Mouse (Mus musculus) hindbrain, embryonic 16.5 days (tissue): ENCODE results near the gene Mast4. TPM values are rescaled to one million over a fixed set of nuclear protein-coding genes. Genes with fewer than 3 reads are reported as not detected.
A peak's percentile ranks its signal among the peaks of the same experiment; 100 is the strongest.

Experiments used
- ATAC-seq: fragments of 200-750 bp; cut with Nextera tagmentation; 2 replicates; pipeline ENCODE4 v1.8.0; 2017; ENCODE audit warnings: moderate TSS enrichment, moderate library complexity
- H3K27ac ChIP-seq: fragments of 300-500 bp; sonication (generic); 2 replicates; pipeline ENCODE4 v1.5.1; 2014; ENCODE audit warnings: low read depth, mild to moderate bottlenecking, control low read depth, low read length, moderate library complexity
- H3K27me3 ChIP-seq: fragments of 300-500 bp; sonication (generic); replicated peaks from 2 replicates; pipeline ENCODE4 v1.6.1; 2014; ENCODE audit warnings: low read length; ENCODE audit not compliant: control insufficient read depth, insufficient read depth
- H3K36me3 ChIP-seq: fragments of 300-500 bp; sonication (generic); 2 replicates; pipeline ENCODE4 v1.6.1; 2014; ENCODE audit warnings: mild to moderate bottlenecking, low read length, moderate library complexity, mixed read lengths; ENCODE audit not compliant: control insufficient read depth, insufficient read depth
- H3K4me1 ChIP-seq: fragments of 300-500 bp; sonication (generic); 2 replicates; pipeline ENCODE4 v1.6.1; 2014; ENCODE audit warnings: low read depth, low read length; ENCODE audit not compliant: control insufficient read depth, insufficient read depth
- H3K4me2 ChIP-seq: fragments of 300-500 bp; sonication (generic); 2 replicates; pipeline ENCODE4 v1.6.1; 2014; ENCODE audit warnings: mild to moderate bottlenecking, low read length, control low read depth, moderate library complexity
- H3K4me3 ChIP-seq: fragments of 300-500 bp; sonication (generic); 2 replicates; pipeline ENCODE4 v1.5.1; 2014; ENCODE audit warnings: mild to moderate bottlenecking, low read length, control low read depth, moderate library complexity
- H3K9ac ChIP-seq: fragments of 300-500 bp; sonication (generic); 2 replicates; pipeline ENCODE4 v1.6.1; 2014; ENCODE audit warnings: low read depth, mild to moderate bottlenecking, control low read depth, low read length, moderate library complexity
- H3K9me3 ChIP-seq: fragments of 300-500 bp; sonication (generic); 2 replicates; pipeline ENCODE4 v1.6.1; 2014; ENCODE audit warnings: mild to moderate bottlenecking, low read length, moderate library complexity; ENCODE audit not compliant: control insufficient read depth
- WGBS: fragments of 180-500 bp; shearing (Covaris S2); extraction: QIAGEN DNeasy Blood & Tissue Kit; methylation state at CpG from one replicate; pipeline ENCODE4 v1.1.7; 2014; 5-methylcytosine and 5-hydroxymethylcytosine counted together
- polyA plus RNA-seq: library from polyadenylated mRNA; unstranded; fragments of >200 nt; fragmentation: Nextera tagmentation; extraction: Ambion mirVana; gene quantifications from 2 replicates; pipeline ENCODE4 v1.2.1, GENCODE M21; 2015

The Mast4 gene
- polyA plus RNA-seq, 1 experiment from 2014 or later, result 24.6 TPM

DNA sequence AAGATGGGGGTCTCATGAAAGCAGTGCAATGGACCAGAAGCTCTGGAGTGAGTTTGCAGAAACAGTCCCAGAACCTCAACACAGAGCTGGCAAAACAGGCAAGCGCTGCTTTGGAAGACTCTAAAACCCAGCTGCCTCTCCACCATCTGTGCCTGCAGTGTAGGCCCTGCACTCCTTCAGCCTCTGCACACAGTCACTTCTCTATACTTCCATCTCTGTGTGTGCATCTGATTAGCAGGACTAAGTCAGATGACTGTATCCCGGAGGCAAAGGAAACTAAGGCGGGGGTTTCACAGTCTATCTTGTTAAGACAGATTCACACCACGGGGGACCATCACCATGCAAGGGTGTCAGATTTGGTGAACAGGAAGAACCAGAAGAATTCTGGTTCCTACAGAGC is 6.7 kb upstream of the Mast4 start:
- H3K4me2 ChIP-seq, result no peak overlapping the region
- WGBS, result 88% methylated on average over 4 of the region's 4 CpGs
- no peak overlapping the region for H3K4me3 ChIP-seq
- no peaks in the 10 kb centered on the region for H3K36me3 ChIP-seq
- peaks cover 3% of the 10 kb centered on the region for H3K27me3 ChIP-seq
- no peaks in the 10 kb centered on the region for H3K4me1 ChIP-seq
- no peak for ATAC-seq
- H3K9me3 ChIP-seq, result no peaks in the 10 kb centered on the region
- H3K9ac ChIP-seq, result no peak overlapping the region
- H3K27ac ChIP-seq, result no peak overlapping the region

DNA sequence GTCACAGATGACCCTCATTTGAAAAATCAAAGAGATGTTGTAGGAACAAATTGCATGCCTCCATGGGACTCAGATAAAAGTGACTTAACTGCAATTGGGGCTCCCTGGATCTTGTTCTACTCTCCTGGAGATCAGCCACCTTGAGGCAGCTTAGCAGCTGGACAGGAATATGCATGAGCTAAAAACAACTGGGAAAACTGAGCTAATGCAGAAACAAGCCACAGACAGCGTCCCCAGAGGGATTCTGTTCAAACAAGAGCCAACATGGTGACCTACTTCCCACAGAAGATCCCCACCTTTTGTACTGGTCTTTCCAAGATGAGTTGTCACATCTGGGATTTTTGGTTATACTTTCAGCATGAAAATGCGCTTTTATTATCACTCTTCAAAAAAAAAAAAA is 4.3 kb upstream of the Mast4 start:
- H3K27me3 ChIP-seq, result peaks cover 6% of the 10 kb centered on the region
- no peak for ATAC-seq
- H3K27ac ChIP-seq, result no peak overlapping the region
- H3K36me3 ChIP-seq, result no peaks in the 10 kb centered on the region
- H3K4me3 ChIP-seq, result no peak overlapping the region
- H3K4me1 ChIP-seq, result peaks cover 11% of the 10 kb centered on the region
- no peaks in the 10 kb centered on the region for H3K9me3 ChIP-seq
- no peak overlapping the region for H3K4me2 ChIP-seq
- WGBS, result 87% methylated on average over 2 of the region's 2 CpGs
- H3K9ac ChIP-seq, result no peak overlapping the region

DNA sequence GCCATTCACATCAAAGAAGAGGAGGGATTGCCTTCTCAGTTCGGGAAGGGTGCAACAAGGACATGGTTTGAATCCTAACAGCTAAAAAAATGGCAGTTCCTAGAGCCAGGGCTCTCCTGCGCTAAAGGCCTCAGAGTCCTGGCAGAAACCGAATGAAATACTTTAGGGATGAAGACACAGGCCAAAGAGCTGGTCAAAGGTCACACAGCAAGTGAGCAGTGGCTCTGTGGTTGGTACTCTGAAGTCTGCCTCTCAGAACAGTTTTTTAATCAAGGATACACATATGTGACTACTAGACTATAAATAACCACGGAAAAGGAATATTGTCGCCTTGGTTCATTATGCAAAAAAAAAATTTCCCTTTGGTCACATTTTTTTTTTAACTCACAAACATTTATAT is 1.9 kb upstream of the Mast4 start:
- Histone ChIP-seq H3K9me3 (no peaks in the 10 kb centered on the region), H3K4me3 (no peak overlapping the region), H3K4me2 (no peak overlapping the region), H3K9ac (no peak overlapping the region), H3K36me3 (no peaks in the 10 kb centered on the region), H3K4me1 (peaks cover 16% of the 10 kb centered on the region), H3K27me3 (peaks cover 10% of the 10 kb centered on the region), H3K27ac (no peak overlapping the region)
- WGBS, result 24% methylated on average over 5 of the region's 5 CpGs
- no peak for ATAC-seq

DNA sequence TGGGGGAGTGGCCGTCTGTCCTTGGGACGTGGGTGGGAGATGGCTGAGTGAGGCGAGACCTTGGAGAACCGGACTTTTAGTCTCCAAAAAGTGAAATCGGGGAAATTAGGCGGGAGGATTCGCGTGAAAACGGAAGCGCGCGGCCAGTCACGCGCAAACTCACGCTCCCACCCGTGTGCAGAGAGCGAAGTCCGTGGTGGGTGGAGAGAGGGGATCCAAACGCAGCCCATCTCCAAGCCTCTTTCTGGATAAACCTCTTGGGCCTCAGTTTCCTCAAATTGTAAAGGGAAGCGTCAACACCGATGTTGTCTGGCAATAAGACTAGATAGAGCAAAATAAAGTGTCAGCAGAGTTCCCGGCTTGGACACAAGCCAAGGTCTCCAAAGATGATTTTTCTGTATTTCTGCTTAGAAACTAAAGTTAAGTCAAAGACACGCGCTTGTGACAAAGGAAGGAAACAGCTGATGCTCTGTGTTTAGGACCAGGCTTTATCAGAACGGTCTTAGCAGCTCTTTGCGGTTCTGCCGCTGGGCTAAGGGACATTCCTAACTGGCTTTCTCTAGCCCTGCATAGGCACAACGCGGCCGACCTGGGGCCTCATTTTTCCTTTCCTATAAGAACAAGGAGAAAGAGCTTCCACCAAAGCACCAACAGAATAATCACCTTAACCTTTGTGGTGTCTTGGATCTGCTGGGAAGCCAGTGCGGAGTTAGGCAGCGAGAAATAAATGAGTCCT is 594 bp upstream of the Mast4 start:
- Histone ChIP-seq H3K27ac (no peak overlapping the region), H3K9me3 (no peaks in the 10 kb centered on the region), H3K27me3 (peaks cover 10% of the 10 kb centered on the region), H3K9ac (peak overlapping the region; percentile 74), H3K4me1 (peaks cover 16% of the 10 kb centered on the region), H3K4me2 (peak overlapping the region; percentile 99), H3K4me3 (peak overlapping the region; percentile 87), H3K36me3 (no peaks in the 10 kb centered on the region)
- 2% methylated on average over 32 of the region's 32 CpGs for WGBS
- no peak; the same call in none of the 2 replicates for ATAC-seq

DNA sequence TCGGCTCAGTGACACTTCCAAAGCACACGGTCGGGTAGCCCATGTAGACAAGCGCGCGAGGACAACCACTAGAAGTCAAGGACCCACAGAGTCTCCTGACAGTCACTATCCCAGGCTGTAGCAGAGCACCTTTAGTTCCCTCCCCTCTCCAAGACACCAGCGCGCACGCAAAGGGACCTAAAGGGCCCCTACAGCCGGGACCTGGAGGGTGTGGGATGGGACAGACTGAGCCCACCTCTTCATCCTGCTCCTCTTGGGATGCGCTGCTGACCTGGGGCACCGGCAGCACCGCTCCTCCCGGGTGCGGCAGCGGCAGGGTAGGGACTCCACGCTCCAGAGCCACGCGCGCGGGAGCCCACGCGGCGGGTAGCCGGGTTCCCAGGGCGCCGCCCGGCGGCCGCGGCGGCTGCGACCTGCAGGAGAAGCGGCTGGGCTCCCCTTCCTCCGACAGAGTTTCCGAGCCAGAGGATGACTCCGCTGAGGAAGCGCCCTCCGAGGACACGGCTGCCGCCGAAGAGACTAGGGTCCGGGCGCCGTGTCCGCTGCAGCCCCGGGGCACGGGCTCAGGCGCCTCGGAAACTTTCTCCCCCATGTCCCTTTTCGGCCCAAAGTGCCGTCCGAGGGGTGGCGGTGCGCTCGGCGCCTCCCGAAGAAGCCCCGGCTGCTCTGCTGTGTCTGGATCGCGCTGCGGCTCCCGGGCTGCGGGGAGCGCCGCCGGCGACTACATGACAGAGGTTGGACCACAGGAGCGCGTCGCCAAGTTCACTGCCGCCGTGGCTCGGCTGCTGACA is 501 bp downstream of the Mast4 start:
- Histone ChIP-seq H3K9ac (peak overlapping the region; percentile 74), H3K4me2 (peak overlapping the region; percentile 99), H3K27ac (no peak overlapping the region; the same call in 1 of the 2 replicates), H3K4me1 (peaks cover 16% of the 10 kb centered on the region), H3K36me3 (no peaks in the 10 kb centered on the region), H3K4me3 (peak overlapping the region; percentile 87), H3K27me3 (peaks cover 10% of the 10 kb centered on the region), H3K9me3 (no peaks in the 10 kb centered on the region)
- peak; percentile 84 for ATAC-seq
- WGBS, result under 1% methylated on average over 59 of the region's 74 CpGs

DNA sequence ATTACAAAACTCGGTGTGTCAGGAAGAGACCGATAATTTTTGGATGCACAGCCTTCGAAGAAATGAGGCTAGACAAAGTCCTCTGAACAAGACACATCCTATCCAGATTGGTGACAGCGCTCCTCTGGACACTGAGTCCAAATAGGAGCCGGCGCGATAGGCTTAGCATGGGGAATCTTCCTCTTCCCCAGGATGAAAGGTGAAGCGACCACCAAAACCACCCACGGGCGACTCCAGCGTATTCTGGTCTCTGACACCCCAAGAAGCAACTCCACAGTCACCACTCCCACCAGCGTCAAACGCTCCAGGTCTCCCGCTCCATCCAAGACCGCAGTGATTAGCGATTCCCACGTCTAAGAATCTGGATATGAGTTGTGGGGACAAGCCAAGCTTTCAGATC is 1.1 kb downstream of the Mast4 start:
- H3K27ac ChIP-seq, result no peak overlapping the region

DNA sequence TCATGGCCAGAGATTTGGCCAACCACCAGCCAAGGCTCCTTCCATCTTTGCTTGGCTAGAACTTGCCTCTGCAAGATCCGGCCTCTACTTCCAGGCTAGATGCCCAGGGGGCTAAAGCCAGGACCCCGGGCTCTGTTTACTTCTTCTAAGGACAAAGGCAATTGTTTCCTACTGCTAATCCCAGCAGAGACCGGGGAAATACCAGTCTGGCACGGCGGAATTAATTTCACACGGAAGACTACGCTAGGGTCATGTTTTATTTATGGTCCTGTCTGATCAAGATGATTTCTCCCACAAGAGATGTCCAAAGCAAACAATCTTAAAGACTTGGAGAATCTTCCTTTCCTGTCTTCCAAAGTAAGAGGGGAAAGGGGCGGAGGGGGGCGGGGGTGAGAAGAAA is 1.6 kb downstream of the Mast4 start:
- ATAC-seq, result no peak
- WGBS, result 7% methylated on average over 9 of the region's 9 CpGs
- H3K27me3 ChIP-seq, result peaks cover 10% of the 10 kb centered on the region
- H3K9me3 ChIP-seq, result no peaks in the 10 kb centered on the region
- no peak overlapping the region for H3K27ac ChIP-seq
- H3K4me2 ChIP-seq, result peak overlapping the region; percentile 99
- H3K4me1 ChIP-seq, result peaks cover 16% of the 10 kb centered on the region
- H3K9ac ChIP-seq, result no peak overlapping the region; the same call in 1 of the 2 replicates
- H3K4me3 ChIP-seq, result peak overlapping the region; percentile 87
- H3K36me3 ChIP-seq, result no peaks in the 10 kb centered on the region

More for the DNA sequence above, 1.1 kb downstream of the Mast4 start:
- H3K27me3 ChIP-seq, result peaks cover 10% of the 10 kb centered on the region
- 1% methylated on average over 17 of the region's 17 CpGs for WGBS
- peak overlapping the region; percentile 74 for H3K9ac ChIP-seq
- H3K4me3 ChIP-seq, result peak overlapping the region; percentile 87
- 0 out of 2 replicates have a peak, but pooled peaks have one; percentile 4 for ATAC-seq
- H3K36me3 ChIP-seq, result no peaks in the 10 kb centered on the region
- H3K4me1 ChIP-seq, result peaks cover 16% of the 10 kb centered on the region
- H3K4me2 ChIP-seq, result peak overlapping the region; percentile 99
- no peaks in the 10 kb centered on the region for H3K9me3 ChIP-seq

DNA sequence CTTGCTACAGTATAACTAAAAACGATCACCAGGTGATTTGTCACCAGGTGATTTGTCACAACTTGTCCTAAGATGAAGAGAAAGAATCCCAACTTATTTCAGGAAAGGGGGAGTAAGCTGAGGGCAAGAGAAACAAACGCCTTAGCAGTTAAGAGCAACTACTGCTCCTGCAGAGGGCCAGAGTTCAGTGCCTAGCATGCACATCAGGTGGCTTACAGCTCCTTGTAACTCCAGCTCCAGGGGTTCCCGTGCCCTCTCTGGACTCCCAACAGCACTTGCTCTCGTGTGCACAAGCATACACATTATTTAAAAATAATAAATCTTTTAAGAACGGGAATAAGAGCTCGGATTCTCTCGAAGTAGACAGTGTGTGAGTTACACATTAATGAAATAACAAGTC is 3.2 kb downstream of the Mast4 start:
- Histone ChIP-seq H3K27me3 (peaks cover 8% of the 10 kb centered on the region), H3K36me3 (no peaks in the 10 kb centered on the region), H3K4me2 (no peak overlapping the region), H3K9ac (no peak overlapping the region), H3K4me1 (peaks cover 16% of the 10 kb centered on the region), H3K9me3 (no peaks in the 10 kb centered on the region), H3K27ac (no peak overlapping the region), H3K4me3 (no peak overlapping the region)
- ATAC-seq, result no peak
- 61% methylated on average over 7 of the region's 7 CpGs for WGBS

DNA sequence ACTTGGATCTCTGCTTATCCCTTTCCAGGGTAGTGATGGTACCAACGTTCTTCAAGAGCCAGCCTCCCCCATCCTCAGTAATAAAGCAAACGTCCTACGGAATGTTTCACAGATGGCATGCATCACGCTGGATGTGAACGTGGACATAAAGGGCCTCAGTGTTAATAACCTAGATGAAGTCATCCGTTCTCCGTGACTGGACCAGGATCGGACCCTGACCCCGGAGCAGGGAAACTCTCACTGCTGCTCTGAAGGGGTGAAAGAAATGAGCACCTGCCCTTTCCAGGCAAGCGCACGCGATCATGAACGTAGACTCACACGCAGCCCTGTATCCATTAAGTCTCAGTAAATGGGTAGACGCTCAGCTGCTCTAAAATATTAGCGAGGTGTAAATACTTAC is 6.0 kb downstream of the Mast4 start:
- WGBS, result 82% methylated on average over 16 of the region's 16 CpGs
- peaks cover 3% of the 10 kb centered on the region; the same call in 1 of the 2 replicates for H3K4me1 ChIP-seq
- peaks cover 4% of the 10 kb centered on the region; the same call in 1 of the 2 replicates for H3K27me3 ChIP-seq

More for the DNA sequence above, 6.0 kb downstream of the Mast4 start:
- no peak overlapping the region for H3K4me3 ChIP-seq
- no peak overlapping the region for H3K27ac ChIP-seq
- no peak overlapping the region for H3K9ac ChIP-seq
- no peaks in the 10 kb centered on the region for H3K36me3 ChIP-seq
- no peaks in the 10 kb centered on the region for H3K9me3 ChIP-seq
- no peak for ATAC-seq
- H3K4me2 ChIP-seq, result no peak overlapping the region
